Mouse (Mus musculus) CH12.LX (cell line): ENCODE data around the gene Ubtd2. TPM values are rescaled to one million over a fixed set of nuclear protein-coding genes. Genes with fewer than 3 reads are reported as not detected.

ENCODE experiments used
- DNase-seq: peaks from one replicate; pipeline ENCODE4 v3.0.0-alpha.2; 2013; ENCODE audit errors: extremely low read depth
- H3K27ac ChIP-seq: 2 replicates; pipeline ENCODE4 v1.5.1; 2012; ENCODE audit warnings: low read depth, mild to moderate bottlenecking, control low read depth, moderate library complexity; ENCODE audit not compliant: insufficient read depth
- H3K27me3 ChIP-seq: replicated peaks from 2 replicates; pipeline ENCODE3; 2012; ENCODE audit warnings: inconsistent platforms
- H3K36me3 ChIP-seq, 2 experiments: replicated peaks in 1 of 2; 2 replicates each; pipeline versions ENCODE3 to v1.6.1; 2012; ENCODE audit warnings: inconsistent platforms in 1 of 2, low read length in 1 of 2, mild to moderate bottlenecking in 1 of 2, mixed read lengths in 1 of 2, moderate library complexity in 1 of 2; ENCODE audit not compliant: control insufficient read depth in 1 of 2, insufficient read depth in 1 of 2
- H3K4me1 ChIP-seq, 2 experiments: 2 replicates each; pipeline ENCODE4 v1.6.1; 2012; ENCODE audit warnings: inconsistent platforms in 1 of 2, moderate library complexity in 1 of 2; ENCODE audit not compliant: insufficient read depth in 2 of 2, control insufficient read depth in 1 of 2
- H3K4me2 ChIP-seq: 2 replicates; pipeline ENCODE4 v1.6.1; 2012; ENCODE audit warnings: low read depth, mild to moderate bottlenecking, control low read depth; ENCODE audit not compliant: poor library complexity, insufficient read depth, severe bottlenecking
- H3K4me3 ChIP-seq, 3 experiments: fragments of 150-350 bp in 1 of 3; sonication (generic) in 1 of 3; replicated peaks in 1 of 3; 2 replicates each; pipeline versions ENCODE3 to v1.5.1; 2011 to 2012; ENCODE audit warnings: low read depth in 2 of 3, low read length in 2 of 3, mild to moderate bottlenecking in 2 of 3, moderate library complexity in 2 of 3, control low read depth in 1 of 3, improper control_type of control experiment in 1 of 3, inconsistent platforms in 1 of 3, mixed read lengths in 1 of 3; ENCODE audit not compliant: poor library complexity in 1 of 3
- H3K79me2 ChIP-seq: replicated peaks from 2 replicates; pipeline ENCODE4 v1.6.1; 2012; ENCODE audit warnings: mild to moderate bottlenecking, moderate library complexity; ENCODE audit not compliant: control insufficient read depth, poor library complexity, insufficient read depth, severe bottlenecking; ENCODE audit errors: extremely low read depth
- H3K9ac ChIP-seq: 2 replicates; pipeline ENCODE4 v1.6.1; 2012; ENCODE audit warnings: low read depth, mild to moderate bottlenecking, control low read depth, moderate library complexity; ENCODE audit not compliant: insufficient read depth
- H3K9me3 ChIP-seq: replicated peaks from 2 replicates; pipeline ENCODE3; 2012; ENCODE audit warnings: low read length, inconsistent platforms, mixed read lengths
- BHLHE40 ChIP-seq: IDR thresholded peaks from 2 replicates; pipeline ENCODE4 v1.6.1; 2011; ENCODE audit warnings: mild to moderate bottlenecking, low read depth, low read length, improper control_type of control experiment
- CHD1 ChIP-seq: IDR thresholded peaks from 2 replicates; pipeline ENCODE4 v1.6.1; 2012; ENCODE audit warnings: low read depth, low read length, improper control_type of control experiment, inconsistent platforms
- E2F4 ChIP-seq: IDR thresholded peaks from 2 replicates; pipeline ENCODE4 v1.6.1; 2011; ENCODE audit warnings: low read depth, low read length, improper control_type of control experiment; ENCODE audit not compliant: insufficient replicate concordance
- ELF1 ChIP-seq: IDR thresholded peaks from 2 replicates; pipeline ENCODE4 v1.6.1; 2014; ENCODE audit warnings: low read depth, mild to moderate bottlenecking, inconsistent platforms, low read length, improper control_type of control experiment
- EP300 ChIP-seq: IDR thresholded peaks from 2 replicates; pipeline ENCODE4 v1.6.1; 2011; ENCODE audit warnings: low read length, improper control_type of control experiment
- ETS1 ChIP-seq: conservative IDR thresholded peaks from 2 replicates; pipeline ENCODE4 v1.6.1; 2012; ENCODE audit warnings: low read depth, mild to moderate bottlenecking, inconsistent platforms, low read length, improper control_type of control experiment, moderate library complexity
- HCFC1 ChIP-seq: IDR thresholded peaks from 2 replicates; pipeline ENCODE4 v1.6.1; 2012; ENCODE audit warnings: low read depth, mild to moderate bottlenecking, inconsistent platforms, low read length, improper control_type of control experiment
- JUN ChIP-seq: IDR thresholded peaks from 2 replicates; pipeline ENCODE4 v1.6.1; 2011; ENCODE audit warnings: low read depth, mild to moderate bottlenecking, low read length, improper control_type of control experiment, moderate library complexity; ENCODE audit not compliant: insufficient read depth
- MAFK ChIP-seq: IDR thresholded peaks from 2 replicates; pipeline ENCODE4 v1.6.1; 2011; ENCODE audit warnings: low read length, improper control_type of control experiment; ENCODE audit not compliant: insufficient replicate concordance
- MEF2A ChIP-seq: IDR thresholded peaks from 2 replicates; pipeline ENCODE4 v1.6.1; 2014; ENCODE audit warnings: low read depth, mild to moderate bottlenecking, inconsistent platforms, low read length, improper control_type of control experiment, borderline replicate concordance
- MXI1 ChIP-seq: IDR thresholded peaks from 2 replicates; pipeline ENCODE4 v1.6.1; 2011; ENCODE audit warnings: mild to moderate bottlenecking, low read depth, low read length, improper control_type of control experiment
- MYC ChIP-seq: IDR thresholded peaks from 2 replicates; pipeline ENCODE4 v1.6.1; 2011; ENCODE audit warnings: low read depth, mild to moderate bottlenecking, improper control_type of control experiment, low read length
- POLR2A ChIP-seq: IDR thresholded peaks from 2 replicates; pipeline ENCODE4 v1.6.1; 2011; ENCODE audit warnings: low read depth, mild to moderate bottlenecking, improper control_type of control experiment, low read length
- TBP ChIP-seq: conservative IDR thresholded peaks from 2 replicates; pipeline ENCODE4 v1.6.1; 2011; ENCODE audit warnings: low read depth, low read length, improper control_type of control experiment
- ZKSCAN1 ChIP-seq: IDR thresholded peaks from 2 replicates; pipeline ENCODE4 v1.6.1; 2012; ENCODE audit warnings: low read depth, inconsistent platforms, low read length, improper control_type of control experiment, borderline replicate concordance
- ZMIZ1 ChIP-seq: IDR thresholded peaks from 2 replicates; pipeline ENCODE4 v1.6.1; 2012; ENCODE audit warnings: low read depth, mild to moderate bottlenecking, inconsistent platforms, low read length, improper control_type of control experiment
- dilution Hi-C: fragments of 300-500 bp; cut with MboI; formaldehyde crosslinking; loops from 2 replicates; pipeline ENCODE4 v1.14.3; 2020; ENCODE audit warnings: low sequenced_read_pairs; ENCODE audit not compliant: extremely low pct_unique_long_range_greater_than_20kb, extremely low pct_ligation_motif_present
- in situ Hi-C: fragments of 300-500 bp; cut with MboI; formaldehyde crosslinking; loops from 3 replicates; pipeline ENCODE4 v1.14.3; 2019; ENCODE audit warnings: low sequenced_read_pairs, low pct_ligation_motif_present, low pct_unique_long_range_greater_than_20kb, mixed read lengths
- polyA plus RNA-seq: library from polyadenylated mRNA; unstranded; fragments of >175 nt; gene quantifications from 2 replicates; pipeline ENCODE4 v1.2.1, GENCODE M21; 2012; ENCODE audit warnings: low read depth; ENCODE audit not compliant: insufficient read length
- total RNA-seq, 2 experiments: library from RNA; depleted of rRNA; stranded (reverse); fragments of 300-350 nt in 1 of 2; fragments of >200 nt in 1 of 2; gene quantifications; 2 replicates each; pipeline ENCODE4 v1.2.3; 2012 to 2014

Ubtd2 gene
- total and polyA plus RNA-seq, 3 experiments, result 10.3 to 18.2 (median 17.8) TPM

DNA sequence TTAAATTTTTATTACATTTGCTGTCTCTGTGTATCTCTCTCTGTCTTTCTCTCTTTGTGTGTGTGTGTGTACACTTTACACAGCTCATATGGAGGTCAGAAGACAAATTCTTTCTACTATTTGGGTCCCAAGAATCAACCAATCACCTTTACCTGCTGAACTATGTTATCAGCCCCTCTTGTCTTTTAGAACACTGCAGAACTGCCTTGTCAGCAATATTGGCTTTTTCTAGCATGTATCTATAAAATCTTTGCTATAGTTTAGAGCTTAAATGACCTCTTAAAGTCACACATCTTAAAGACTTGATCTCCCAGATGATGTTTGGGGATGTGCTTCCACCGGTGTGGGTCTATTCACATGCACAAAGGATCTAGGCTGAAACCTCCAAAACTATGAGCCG, 35.9 kb downstream of the Ubtd2 start:
- H3K9ac ChIP-seq, result no peak overlapping the region
- H3K9me3 ChIP-seq, result no peaks in the 10 kb centered on the region
- no peaks in the 10 kb centered on the region for H3K79me2 ChIP-seq
- dilution Hi-C loops (no loop called here), in situ Hi-C loops (no loop called here)
- H3K27me3 ChIP-seq, result no peaks in the 10 kb centered on the region
- peak; percentile 95 for TF ChIP-seq MAFK
- TF ChIP-seq BHLHE40, result no peak
- DNase-seq, result no peak
- H3K27ac ChIP-seq, result no peak overlapping the region
- H3K4me2 ChIP-seq, result no peak overlapping the region
- H3K36me3 ChIP-seq, result peaks cover 0 to 4% of the 10 kb centered on the region in 2 experiments
- H3K4me1 ChIP-seq, result peaks cover 9 to 50% of the 10 kb centered on the region in 2 experiments
- no peak overlapping the region for H3K4me3 ChIP-seq

DNA sequence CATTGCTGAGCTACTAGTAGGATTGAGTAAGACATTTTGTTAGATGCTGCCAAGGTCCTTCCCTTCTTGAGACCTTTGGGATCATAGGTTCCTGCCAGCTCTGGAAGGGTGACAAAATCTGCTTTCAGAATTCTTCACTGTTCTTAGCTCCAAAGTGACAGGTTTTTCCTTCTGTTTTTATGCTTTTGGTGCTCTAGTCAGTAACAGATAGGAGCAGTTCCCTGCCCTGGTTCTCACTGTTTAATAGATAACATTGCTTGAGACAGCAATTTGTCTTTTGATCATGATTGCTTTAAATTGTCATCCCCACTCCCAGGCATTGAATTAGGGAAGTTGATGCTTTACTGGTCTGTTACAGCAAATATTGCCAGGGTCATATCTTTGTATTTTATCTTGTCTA, 38.1 kb downstream of the Ubtd2 start:
- no peak overlapping the region for H3K4me3 ChIP-seq
- H3K27me3 ChIP-seq, result no peaks in the 10 kb centered on the region
- H3K27ac ChIP-seq, result no peak overlapping the region
- no peaks in the 10 kb centered on the region for H3K9me3 ChIP-seq
- H3K79me2 ChIP-seq, result no peaks in the 10 kb centered on the region
- in situ Hi-C loops (no loop called here), dilution Hi-C loops (no loop called here)
- H3K4me1 ChIP-seq, result peaks cover 9 to 36% of the 10 kb centered on the region in 2 experiments
- no peak overlapping the region for H3K4me2 ChIP-seq
- no peak overlapping the region for H3K9ac ChIP-seq
- no peaks in the 10 kb centered on the region for H3K36me3 ChIP-seq
- no peak for DNase-seq
- TF ChIP-seq HCFC1 (no peak), POLR2A (no peak), MEF2A (no peak), CHD1 (no peak), MYC (no peak), ELF1 (no peak), ETS1 (no peak), BHLHE40 (no peak), MAFK (no peak), MXI1 (no peak), EP300 (no peak), E2F4 (no peak), TBP (no peak), JUN (no peak), ZKSCAN1 (no peak), ZMIZ1 (no peak)
